Mouse (Mus musculus): ENCODE measurements at regions not wholly inside any gene's neighbourhood (a gene's known extent, or its start where the extent isn't known, plus 50 kb on each side); places are given as distances from the start of the nearest gene placed in this dataset.

DNA sequence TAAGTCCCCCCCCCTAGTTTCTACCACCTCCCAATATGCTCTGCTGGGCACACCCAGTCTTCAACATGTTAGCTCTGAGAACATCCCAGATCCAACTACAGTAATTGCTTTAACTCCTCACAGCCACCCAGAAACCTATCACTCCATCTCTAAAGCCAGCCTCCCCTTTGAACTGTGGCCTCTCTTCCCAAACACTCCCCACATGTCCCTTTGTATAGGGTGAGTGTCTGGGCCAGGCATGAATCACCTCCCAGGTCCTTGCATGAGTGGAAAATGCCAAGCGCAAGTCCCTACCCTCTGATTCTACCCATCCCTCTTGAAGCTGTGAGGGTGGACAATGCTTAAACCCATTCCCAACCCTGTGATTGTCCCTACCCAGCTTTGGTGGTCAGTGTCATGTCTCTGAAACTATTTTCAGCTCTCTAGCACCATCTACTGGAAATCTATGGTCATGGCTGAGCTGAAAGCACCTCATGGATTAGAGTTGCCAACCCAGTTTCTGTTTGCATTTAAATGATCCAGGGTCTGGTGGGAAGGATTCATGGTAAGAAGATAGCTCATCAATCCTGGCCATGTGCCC lies 162.6 kb upstream of the Nckap5 start:
- 0 out of 2 replicates have a peak, but pooled peaks have one; percentile 60 for ATAC-seq (replicated peaks; ENCODE audit: low FRiP score)
- H3K9me3 ChIP-seq (replicated peaks), result no peaks in the 10 kb centered on the region
- no peak overlapping the region for H3K4me2 ChIP-seq
- H3K36me3 ChIP-seq, result no peaks in the 10 kb centered on the region
- no peak overlapping the region for H3K9ac ChIP-seq
- no peak overlapping the region for H3K27ac ChIP-seq
- no peaks in the 10 kb centered on the region for H3K27me3 ChIP-seq
- 74% methylated on average over 1 of the region's 1 CpGs for WGBS
- no peaks in the 10 kb centered on the region for H3K4me1 ChIP-seq
- no peak overlapping the region for H3K4me3 ChIP-seq (replicated peaks)

DNA sequence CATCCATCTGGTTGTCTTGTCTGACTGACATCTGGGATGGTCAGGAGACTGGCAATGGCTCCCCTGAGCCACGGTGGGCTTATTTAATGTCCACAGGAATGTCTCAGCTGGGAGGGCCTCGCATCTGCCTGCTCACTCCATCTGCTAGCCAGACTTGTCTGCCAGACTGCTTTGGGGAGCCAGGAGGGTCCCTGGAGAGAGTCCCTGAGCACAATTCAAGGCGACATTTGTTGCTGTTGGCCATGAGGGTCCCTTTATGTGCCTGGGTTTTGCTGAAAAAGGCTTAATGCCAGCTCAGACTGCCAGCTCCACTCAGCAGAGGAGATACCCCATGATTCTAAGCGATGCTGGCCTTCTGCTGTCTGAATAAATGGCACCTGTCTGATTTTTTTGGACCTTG lies 161.8 kb upstream of the Nckap5 start:
- H3K4me2 ChIP-seq, result no peak overlapping the region
- H3K36me3 ChIP-seq, result no peaks in the 10 kb centered on the region
- 72% methylated on average over 4 of the region's 4 CpGs for WGBS
- no peak overlapping the region for H3K9ac ChIP-seq
- H3K27me3 ChIP-seq, result no peaks in the 10 kb centered on the region
- H3K4me1 ChIP-seq, result no peaks in the 10 kb centered on the region
- H3K27ac ChIP-seq, result no peak overlapping the region
- ATAC-seq (replicated peaks; ENCODE audit: low FRiP score), result no peak
- H3K9me3 ChIP-seq (replicated peaks), result no peaks in the 10 kb centered on the region
- no peak overlapping the region for H3K4me3 ChIP-seq (replicated peaks)

DNA sequence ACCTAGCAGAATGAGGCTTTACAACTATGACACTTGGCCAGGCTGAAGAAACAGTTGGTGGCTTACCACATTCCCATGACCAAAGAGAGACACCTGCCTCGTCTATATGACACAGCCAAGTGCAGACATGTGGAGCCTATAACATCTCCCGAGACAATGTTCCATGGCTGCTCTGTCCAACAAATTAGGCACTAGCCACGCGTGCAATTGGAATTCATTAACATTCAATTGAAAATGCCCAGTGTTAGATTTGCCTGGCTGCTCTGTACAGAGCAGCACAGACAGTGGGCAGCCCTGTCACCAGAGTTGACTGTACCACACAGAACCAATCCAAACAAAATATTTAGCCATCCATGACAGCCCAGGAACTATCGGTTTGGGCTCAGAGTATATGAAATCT lies 152.2 kb upstream of the Nckap5 start:
- Histone ChIP-seq H3K27me3 (no peaks in the 10 kb centered on the region), H3K4me2 (no peak overlapping the region), H3K36me3 (no peaks in the 10 kb centered on the region), H3K27ac (no peak overlapping the region), H3K4me1 (no peaks in the 10 kb centered on the region), H3K9ac (no peak overlapping the region), H3K4me3 (replicated peaks) (no peak overlapping the region), H3K9me3 (replicated peaks) (0 out of 2 replicates have a peak, but pooled peaks cover 9% of the 10 kb centered on the region)
- WGBS, result 78% methylated on average over 5 of the region's 5 CpGs
- ATAC-seq (replicated peaks; ENCODE audit: low FRiP score), result no peak

DNA sequence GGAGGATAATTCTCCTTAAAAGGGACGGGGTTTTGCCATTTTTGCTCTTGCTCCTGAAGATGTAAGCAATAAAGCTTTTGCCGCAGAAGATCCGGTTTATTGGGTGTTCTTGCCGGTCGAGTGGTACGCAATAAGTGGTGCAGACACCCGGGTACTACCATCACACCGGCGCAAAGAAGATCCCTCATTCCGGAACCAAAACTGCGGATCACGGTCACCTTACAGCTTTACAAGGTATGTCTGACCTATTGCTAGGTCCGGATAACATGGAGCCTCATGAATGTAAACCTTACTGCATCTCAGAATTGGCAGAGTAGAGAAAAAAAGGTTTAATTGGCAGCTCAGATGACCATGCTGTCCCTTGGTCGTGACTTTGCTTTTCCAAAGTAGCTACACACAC lies 149.7 kb upstream of the Nckap5 start:
- H3K9me3 ChIP-seq (replicated peaks), result 0 out of 2 replicates have a peak, but pooled peaks cover 9% of the 10 kb centered on the region
- WGBS, result 94% methylated on average over 14 of the region's 14 CpGs
- H3K4me3 ChIP-seq (replicated peaks), result no peak overlapping the region
- no peak for ATAC-seq (replicated peaks; ENCODE audit: low FRiP score)
- H3K9ac ChIP-seq, result no peak overlapping the region
- no peaks in the 10 kb centered on the region for H3K36me3 ChIP-seq
- H3K27me3 ChIP-seq, result no peaks in the 10 kb centered on the region
- no peak overlapping the region for H3K4me2 ChIP-seq
- H3K27ac ChIP-seq, result no peak overlapping the region
- H3K4me1 ChIP-seq, result no peaks in the 10 kb centered on the region

DNA sequence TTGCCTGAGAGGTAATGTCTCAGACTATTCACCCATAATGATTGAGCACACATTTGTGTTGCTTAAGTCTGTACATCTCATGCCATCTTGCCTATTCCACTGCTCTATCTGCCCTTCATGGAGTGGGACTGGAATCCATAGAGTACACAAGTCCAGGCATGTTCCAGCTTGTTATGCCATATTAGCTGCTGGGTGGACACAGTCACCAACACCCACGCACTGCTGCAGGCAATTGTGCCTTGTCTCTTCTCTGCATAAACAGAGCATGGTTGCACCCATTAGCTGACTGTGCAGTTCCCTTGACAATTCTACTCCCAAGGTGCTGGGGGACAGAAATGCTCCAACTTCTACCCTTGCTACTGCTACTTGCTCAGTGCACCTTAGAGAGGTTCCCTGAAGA lies 143.3 kb upstream of the Nckap5 start:
- 75% methylated on average over 1 of the region's 1 CpGs for WGBS
- H3K36me3 ChIP-seq, result no peaks in the 10 kb centered on the region
- H3K4me3 ChIP-seq (replicated peaks), result no peak overlapping the region
- H3K4me2 ChIP-seq, result no peak overlapping the region
- no peaks in the 10 kb centered on the region for H3K27me3 ChIP-seq
- H3K27ac ChIP-seq, result no peak overlapping the region
- no peaks in the 10 kb centered on the region for H3K4me1 ChIP-seq
- no peak overlapping the region for H3K9ac ChIP-seq
- no peak for ATAC-seq (replicated peaks; ENCODE audit: low FRiP score)
- no peaks in the 10 kb centered on the region for H3K9me3 ChIP-seq (replicated peaks)

DNA sequence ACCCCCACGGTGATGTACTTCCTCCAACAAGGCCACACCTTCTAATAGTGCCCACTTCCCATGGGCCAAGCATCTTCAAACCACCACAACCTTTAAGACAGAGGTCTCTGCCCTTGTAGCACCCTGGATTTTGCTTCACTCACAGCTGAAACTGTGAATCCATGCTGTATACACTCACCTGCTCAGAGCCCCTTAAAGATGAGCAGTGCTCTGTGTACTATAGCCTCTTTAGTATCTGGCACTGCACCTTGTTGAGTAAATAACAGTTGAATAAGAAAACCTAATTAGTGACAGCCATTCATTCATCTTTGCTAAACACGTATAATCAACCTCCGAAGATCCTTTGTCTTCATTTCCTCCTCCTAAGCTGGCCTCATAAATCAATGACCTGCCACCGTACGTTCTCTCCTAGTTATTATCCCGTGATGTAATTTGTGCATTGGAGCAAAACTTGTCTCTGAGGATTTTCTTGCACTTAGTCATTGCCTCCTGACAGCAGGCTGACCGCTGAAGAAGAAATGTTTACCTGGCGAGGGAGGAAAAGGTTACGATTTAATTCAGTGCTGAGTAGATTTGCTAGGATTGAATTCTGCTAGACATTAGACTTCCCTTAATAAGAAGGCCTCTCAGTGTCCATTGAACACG lies 141.3 kb upstream of the Nckap5 start:
- H3K4me2 ChIP-seq, result no peak overlapping the region
- no peaks in the 10 kb centered on the region for H3K36me3 ChIP-seq
- H3K4me1 ChIP-seq, result no peaks in the 10 kb centered on the region
- no peak overlapping the region for H3K27ac ChIP-seq
- no peak for ATAC-seq (replicated peaks; ENCODE audit: low FRiP score)
- H3K9ac ChIP-seq, result no peak overlapping the region
- 34% methylated on average over 10 of the region's 10 CpGs for WGBS
- H3K9me3 ChIP-seq (replicated peaks), result no peaks in the 10 kb centered on the region
- H3K27me3 ChIP-seq, result no peaks in the 10 kb centered on the region
- H3K4me3 ChIP-seq (replicated peaks), result no peak overlapping the region

DNA sequence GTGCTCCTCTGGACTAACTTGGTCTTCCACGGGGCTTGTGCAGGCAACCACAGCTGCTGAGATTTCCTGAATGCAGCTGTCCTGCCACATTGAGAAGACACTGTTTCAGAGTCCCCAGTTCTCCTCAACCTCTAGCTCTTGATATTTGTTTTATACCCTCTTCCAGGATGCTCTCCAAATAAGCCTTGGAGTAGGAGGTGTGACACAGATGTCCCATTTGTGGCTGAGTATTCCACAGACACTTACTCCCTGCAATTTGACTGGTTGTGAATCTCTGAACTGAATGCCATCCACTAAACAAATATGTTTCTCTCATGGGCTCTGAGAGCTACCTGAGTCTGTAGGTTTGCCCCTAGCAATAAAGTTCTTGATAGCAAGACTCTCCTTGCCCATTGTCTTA lies 140.5 kb upstream of the Nckap5 start:
- Histone ChIP-seq H3K4me3 (replicated peaks) (no peak overlapping the region), H3K4me2 (no peak overlapping the region), H3K4me1 (no peaks in the 10 kb centered on the region), H3K9ac (no peak overlapping the region), H3K27me3 (no peaks in the 10 kb centered on the region), H3K27ac (no peak overlapping the region), H3K36me3 (no peaks in the 10 kb centered on the region), H3K9me3 (replicated peaks) (no peaks in the 10 kb centered on the region)
- ATAC-seq (replicated peaks; ENCODE audit: low FRiP score), result no peak
- WGBS, result 82% methylated on average over 1 of the region's 1 CpGs

DNA sequence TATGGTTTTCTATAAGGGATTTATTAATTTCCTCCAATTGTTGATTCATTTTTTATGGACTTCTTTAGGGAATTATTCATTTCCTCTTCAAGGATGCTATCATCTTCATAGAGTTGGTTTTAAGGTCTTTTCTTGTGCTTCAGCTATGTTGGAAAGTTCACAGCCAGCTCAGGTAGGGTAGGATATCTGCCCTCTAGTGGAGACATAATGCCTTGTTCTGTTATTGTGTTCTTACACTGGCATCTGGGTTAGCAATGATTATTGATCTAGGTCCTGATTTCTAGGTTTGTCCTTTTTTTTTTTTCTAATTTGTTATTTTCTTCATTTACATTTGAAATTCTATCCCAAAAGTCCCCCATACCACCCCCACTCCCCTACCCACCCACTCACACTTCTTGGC lies 135.8 kb upstream of the Nckap5 start:
- no peak overlapping the region for H3K4me3 ChIP-seq (replicated peaks)

DNA sequence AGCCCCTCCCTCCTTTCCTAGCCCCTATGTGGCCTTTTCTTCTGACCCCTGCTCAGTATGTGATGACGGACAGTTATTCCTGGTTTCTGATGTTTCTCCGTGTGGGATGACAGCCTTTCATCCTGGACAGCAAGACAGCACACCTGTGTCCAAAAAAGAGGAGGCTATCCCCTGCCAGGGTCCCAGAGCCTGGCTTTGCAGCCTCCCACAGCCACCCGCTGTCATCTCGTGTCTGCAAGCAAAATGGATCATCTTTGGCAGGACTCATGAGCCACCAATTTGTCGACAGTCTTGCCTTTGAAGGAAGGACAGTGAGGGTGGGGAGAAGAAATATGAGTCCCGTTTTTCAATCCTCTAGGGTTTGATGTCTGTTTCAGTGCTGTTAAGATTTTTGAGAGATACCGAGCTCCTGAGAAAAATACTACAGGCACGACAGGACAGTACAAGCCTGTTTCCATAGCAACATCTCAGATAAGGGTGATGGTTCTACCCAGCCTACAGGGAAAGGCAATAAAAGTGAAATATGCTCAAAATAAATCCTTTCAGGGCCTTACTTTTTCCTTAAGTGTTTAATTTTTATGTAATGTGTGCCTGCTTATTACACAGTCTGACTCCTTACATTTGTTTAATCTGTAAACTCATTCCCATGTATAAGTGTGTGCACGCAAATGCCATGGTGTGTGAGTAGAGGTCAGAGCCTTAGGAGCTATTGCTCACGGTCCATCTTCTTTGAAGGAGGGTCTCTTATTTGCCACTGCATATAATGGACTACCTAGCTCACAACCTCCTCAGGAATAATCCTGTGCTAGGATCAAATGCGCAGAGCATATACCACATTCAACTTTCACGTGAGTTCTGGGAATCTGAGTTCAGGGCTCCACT lies 125.5 kb upstream of the Nckap5 start:
- Histone ChIP-seq H3K36me3 (no peaks in the 10 kb centered on the region), H3K9me3 (replicated peaks) (no peaks in the 10 kb centered on the region), H3K27ac (no peak overlapping the region), H3K4me2 (no peak overlapping the region), H3K27me3 (no peaks in the 10 kb centered on the region), H3K4me3 (replicated peaks) (no peak overlapping the region), H3K4me1 (no peaks in the 10 kb centered on the region), H3K9ac (no peak overlapping the region)
- WGBS, result 60% methylated on average over 12 of the region's 12 CpGs
- ATAC-seq (replicated peaks; ENCODE audit: low FRiP score), result no peak

More for the DNA sequence above, 135.8 kb upstream of the Nckap5 start:
- Histone ChIP-seq H3K36me3 (no peaks in the 10 kb centered on the region), H3K9ac (no peak overlapping the region), H3K4me1 (no peaks in the 10 kb centered on the region), H3K27ac (no peak overlapping the region), H3K4me2 (no peak overlapping the region), H3K27me3 (no peaks in the 10 kb centered on the region), H3K9me3 (replicated peaks) (no peaks in the 10 kb centered on the region)
- no peak for ATAC-seq (replicated peaks; ENCODE audit: low FRiP score)

DNA sequence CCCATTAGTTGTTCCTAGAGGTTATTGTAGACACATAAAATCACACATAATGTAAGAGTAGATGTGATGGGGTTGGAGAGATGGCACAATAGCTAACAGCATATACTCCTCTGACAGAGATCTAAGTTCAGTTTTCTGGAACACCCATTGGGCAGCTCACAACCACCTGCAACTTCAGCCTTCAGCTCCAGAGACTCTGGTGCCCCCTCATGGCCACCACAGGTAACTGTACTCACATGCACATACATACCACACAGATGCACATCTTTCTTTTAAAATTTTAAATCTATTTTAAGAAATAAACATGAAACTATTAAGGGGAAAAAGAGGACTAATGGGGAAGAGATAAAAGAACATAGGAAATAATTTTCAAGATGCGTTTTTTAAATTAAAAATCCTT lies 117.3 kb upstream of the Nckap5 start:
- Histone ChIP-seq H3K4me2 (no peak overlapping the region), H3K36me3 (no peaks in the 10 kb centered on the region), H3K27ac (no peak overlapping the region), H3K9me3 (replicated peaks) (no peaks in the 10 kb centered on the region), H3K4me3 (replicated peaks) (no peak overlapping the region), H3K27me3 (no peaks in the 10 kb centered on the region), H3K4me1 (no peaks in the 10 kb centered on the region), H3K9ac (no peak overlapping the region)
- WGBS, result 87% methylated on average over 1 of the region's 1 CpGs
- no peak for ATAC-seq (replicated peaks; ENCODE audit: low FRiP score)

DNA sequence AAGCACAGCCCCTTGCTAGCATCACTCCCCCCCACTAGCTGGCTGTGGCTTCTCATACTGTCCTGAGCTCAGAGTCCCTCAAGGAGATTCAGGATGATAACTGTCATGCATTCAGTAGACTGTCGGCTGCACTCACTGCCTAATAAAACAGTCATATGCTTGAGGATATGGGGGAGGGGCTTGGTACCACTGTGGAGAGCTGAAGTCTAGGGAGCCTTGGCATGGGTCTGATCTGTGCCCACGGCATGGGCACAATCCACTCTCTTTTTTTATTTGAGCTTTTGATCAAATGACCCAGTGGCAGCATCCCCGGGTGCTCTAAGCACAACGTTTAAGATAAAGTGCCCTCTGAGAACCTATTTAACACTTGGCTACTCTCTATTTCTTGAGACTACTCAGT lies 102.1 kb upstream of the Nckap5 start:
- no peak overlapping the region for H3K9ac ChIP-seq
- no peaks in the 10 kb centered on the region for H3K9me3 ChIP-seq (replicated peaks)
- no peaks in the 10 kb centered on the region for H3K27me3 ChIP-seq
- 0 out of 2 replicates have a peak, but pooled peaks cover 3% of the 10 kb centered on the region for H3K4me1 ChIP-seq
- H3K36me3 ChIP-seq, result no peaks in the 10 kb centered on the region
- ATAC-seq (replicated peaks; ENCODE audit: low FRiP score), result no peak
- WGBS, result 48% methylated on average over 4 of the region's 4 CpGs
- no peak overlapping the region for H3K27ac ChIP-seq
- no peak overlapping the region for H3K4me3 ChIP-seq (replicated peaks)
- H3K4me2 ChIP-seq, result no peak overlapping the region

DNA sequence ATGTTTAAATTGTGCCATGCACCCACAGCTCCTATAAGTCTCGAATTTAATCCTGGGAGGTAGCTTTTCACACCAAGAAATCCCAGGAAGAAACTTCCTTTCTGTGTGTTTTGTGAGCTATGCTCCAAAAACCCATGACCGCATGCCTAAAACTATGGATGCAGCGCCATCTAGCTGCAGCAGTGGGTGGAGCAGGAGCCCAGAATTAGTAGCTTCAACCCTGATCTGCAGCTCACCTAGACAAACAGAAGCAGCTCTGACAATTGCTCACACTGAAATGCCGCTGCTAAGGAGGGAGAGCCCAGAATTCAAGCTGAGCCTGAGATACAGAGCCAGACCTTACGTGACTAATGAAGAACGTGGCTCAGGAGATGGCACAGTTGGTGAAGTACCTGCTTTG lies 101.2 kb upstream of the Nckap5 start:
- Histone ChIP-seq H3K27me3 (no peaks in the 10 kb centered on the region), H3K4me2 (no peak overlapping the region), H3K9me3 (replicated peaks) (no peaks in the 10 kb centered on the region), H3K9ac (no peak overlapping the region), H3K4me3 (replicated peaks) (no peak overlapping the region), H3K27ac (no peak overlapping the region), H3K4me1 (0 out of 2 replicates have a peak, but pooled peaks cover 3% of the 10 kb centered on the region), H3K36me3 (no peaks in the 10 kb centered on the region)
- ATAC-seq (replicated peaks; ENCODE audit: low FRiP score), result 0 out of 2 replicates have a peak, but pooled peaks have one; percentile 64
- WGBS, result 2% methylated on average over 6 of the region's 6 CpGs

Data from kidney, embryonic 15.5 days (tissue).